Mouse (Mus musculus) spleen, adult 2 months (tissue): ENCODE data around the gene Cflar. TPM values are rescaled to one million over a fixed set of nuclear protein-coding genes. Genes with fewer than 3 reads are reported as not detected.

Experiments
- DNase-seq, 2 experiments: peaks; one replicate each; pipeline versions ENCODE4 v3.0.0 to v3.0.0-alpha.2; 2012 to 2021; ENCODE audit warnings: low spot score in 2 of 2, low read depth in 1 of 2
- H3K27ac ChIP-seq: fragments of 200-500 bp; 2 replicates; pipeline ENCODE4 v1.5.1; 2012; ENCODE audit warnings: low read length, inconsistent platforms; ENCODE audit not compliant: insufficient read depth
- H3K27me3 ChIP-seq: fragments of 200-500 bp; 2 replicates; pipeline ENCODE4 v1.6.1; 2012; ENCODE audit warnings: mild to moderate bottlenecking, moderate library complexity, low read length, inconsistent platforms; ENCODE audit not compliant: control insufficient read depth, insufficient read depth
- H3K36me3 ChIP-seq: fragments of 200-500 bp; 2 replicates; pipeline ENCODE4 v1.6.1; 2012; ENCODE audit warnings: mild to moderate bottlenecking, low read length, inconsistent platforms; ENCODE audit not compliant: control insufficient read depth, insufficient read depth
- H3K4me1 ChIP-seq: fragments of 200-500 bp; 2 replicates; pipeline ENCODE4 v1.6.1; 2011; ENCODE audit warnings: inconsistent platforms; ENCODE audit not compliant: control insufficient read depth, insufficient read depth, insufficient read length
- H3K4me3 ChIP-seq: fragments of 200-500 bp; 2 replicates; pipeline ENCODE4 v1.5.1; 2011; ENCODE audit warnings: mild to moderate bottlenecking, inconsistent platforms; ENCODE audit not compliant: insufficient read depth, insufficient read length; ENCODE audit errors: extremely low read depth
- CTCF ChIP-seq: fragments of 200-500 bp; IDR thresholded peaks from 2 replicates; pipeline ENCODE4 v1.5.1; 2011; ENCODE audit warnings: mild to moderate bottlenecking, inconsistent platforms; ENCODE audit not compliant: insufficient read depth, insufficient read length, insufficient replicate concordance; ENCODE audit errors: extremely low read depth
- POLR2A ChIP-seq: fragments of 200-500 bp; IDR thresholded peaks from 2 replicates; pipeline ENCODE4 v1.6.1; 2011; ENCODE audit warnings: low read depth, low read length, inconsistent platforms
- WGBS: fragments of 180-500 bp; shearing (Covaris S2); methylation state at CpG from one replicate; pipeline ENCODE4 v1.1.7; 2018; 5-methylcytosine and 5-hydroxymethylcytosine counted together
- polyA plus RNA-seq: library from polyadenylated mRNA; depleted of rRNA; stranded (reverse); fragments of >200 nt; gene quantifications from 2 replicates; pipeline ENCODE4 v1.2.3, GENCODE M21; 2012

Cflar gene
- polyA plus RNA-seq, 1 experiment, result 33.2 TPM

DNA sequence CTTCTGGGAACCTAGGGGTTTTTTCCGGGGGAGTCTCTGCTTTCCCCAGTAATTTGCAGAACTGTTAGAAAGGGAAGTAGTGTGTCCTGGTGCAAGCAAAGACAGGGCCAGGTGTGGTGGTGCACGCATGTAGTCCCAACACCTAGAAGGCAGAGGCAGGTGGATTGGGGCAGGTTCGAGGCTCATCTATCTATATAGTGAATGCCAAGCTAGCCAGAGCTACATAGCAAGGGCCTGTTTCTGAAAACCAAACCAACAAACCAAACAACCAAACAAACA is 17.2 kb downstream of the Cflar start:
- peaks cover 26% of the 10 kb centered on the region for H3K36me3 ChIP-seq
- WGBS, result 66% methylated on average over 3 of the region's 3 CpGs
- no peak overlapping the region for H3K4me3 ChIP-seq
- no peaks in the 10 kb centered on the region for H3K27me3 ChIP-seq
- no peak for TF ChIP-seq CTCF
- TF ChIP-seq POLR2A, result no peak
- no peak for DNase-seq
- H3K4me1 ChIP-seq, result peaks cover 7% of the 10 kb centered on the region; the same call in 1 of the 2 replicates
- H3K27ac ChIP-seq, result no peak overlapping the region

- WGBS, result 97% methylated on average over 2 of the region's 2 CpGs
- Histone ChIP-seq H3K27me3 (no peaks in the 10 kb centered on the region), H3K4me3 (no peak overlapping the region), H3K36me3 (peaks cover 47% of the 10 kb centered on the region), H3K27ac (no peak overlapping the region), H3K4me1 (no peaks in the 10 kb centered on the region)
- no peak for DNase-seq
- no peak for TF ChIP-seq CTCF
- no peak for TF ChIP-seq POLR2A
These were observed 22.3 kb downstream of the Cflar start for GRCm38 (mm10) chr1:58733636-58734035.

DNA sequence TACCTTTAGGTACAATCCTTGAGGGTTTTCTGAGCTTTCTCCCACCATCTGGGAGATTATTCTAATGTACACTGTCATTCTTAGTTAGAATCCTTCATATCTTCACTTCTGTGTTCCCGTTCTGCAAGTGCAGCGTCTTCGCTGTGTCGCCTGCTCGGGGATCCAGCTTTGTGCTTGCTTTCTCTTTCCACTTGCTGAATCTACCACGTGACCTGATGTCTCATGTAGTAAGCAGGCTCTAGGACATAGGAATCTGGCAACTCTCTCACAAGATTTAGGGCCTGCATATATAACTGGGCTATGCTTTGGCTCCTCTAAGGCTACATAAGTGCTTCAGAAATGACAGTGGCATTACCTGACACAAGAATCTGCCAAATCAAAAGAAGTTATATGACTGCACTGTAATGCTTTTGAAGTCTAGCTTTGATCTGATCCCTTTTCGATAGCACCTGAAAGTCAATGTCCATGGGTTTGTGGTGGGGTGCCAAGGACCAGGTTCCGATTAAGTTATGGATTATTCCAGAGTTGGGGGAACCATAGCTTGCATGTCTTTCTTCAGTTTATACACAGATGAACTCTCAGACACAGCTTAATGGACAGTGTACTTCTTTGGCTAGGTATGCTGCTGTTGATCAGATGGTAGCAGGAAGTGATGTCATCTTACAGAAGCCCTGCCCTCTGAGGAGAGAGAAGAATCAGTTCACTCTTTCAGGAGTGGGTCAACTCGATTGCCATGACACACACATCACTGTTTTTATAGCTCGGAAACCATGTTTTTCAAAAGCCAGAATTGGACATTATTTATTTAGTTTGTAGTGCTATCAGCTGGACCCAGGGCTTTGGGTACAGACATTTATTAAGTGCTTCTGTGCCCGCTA is 23.0 kb downstream of the Cflar start:
- H3K4me3 ChIP-seq, result no peak overlapping the region
- H3K27ac ChIP-seq, result no peak overlapping the region
- no peak for DNase-seq
- no peak for TF ChIP-seq CTCF
- TF ChIP-seq POLR2A, result no peak
- H3K4me1 ChIP-seq, result no peaks in the 10 kb centered on the region
- peaks cover 48% of the 10 kb centered on the region for H3K36me3 ChIP-seq
- 88% methylated on average over 11 of the region's 11 CpGs for WGBS
- no peaks in the 10 kb centered on the region for H3K27me3 ChIP-seq

GRCm38 (mm10) chr1:58735962-58736361 is 24.7 kb downstream of the Cflar start:
- peaks cover 52% of the 10 kb centered on the region for H3K36me3 ChIP-seq
- no peak for TF ChIP-seq POLR2A
- no peak for TF ChIP-seq CTCF
- DNase-seq, result no peak
- H3K4me3 ChIP-seq, result no peak overlapping the region
- H3K27ac ChIP-seq, result no peak overlapping the region
- WGBS, result 89% methylated on average over 7 of the region's 7 CpGs
- no peaks in the 10 kb centered on the region for H3K4me1 ChIP-seq
- no peaks in the 10 kb centered on the region for H3K27me3 ChIP-seq

- H3K4me3 ChIP-seq, result no peak overlapping the region
- no peak for TF ChIP-seq CTCF
- TF ChIP-seq POLR2A, result no peak
- H3K27me3 ChIP-seq, result no peaks in the 10 kb centered on the region
- peaks cover 47% of the 10 kb centered on the region for H3K36me3 ChIP-seq
- no peak for DNase-seq
- H3K27ac ChIP-seq, result no peak overlapping the region
- H3K4me1 ChIP-seq, result no peaks in the 10 kb centered on the region
- WGBS, result 95% methylated on average over 22 of the region's 22 CpGs
These were observed 25.7 kb downstream of the Cflar start for GRCm38 (mm10) chr1:58736968-58737367.

DNA sequence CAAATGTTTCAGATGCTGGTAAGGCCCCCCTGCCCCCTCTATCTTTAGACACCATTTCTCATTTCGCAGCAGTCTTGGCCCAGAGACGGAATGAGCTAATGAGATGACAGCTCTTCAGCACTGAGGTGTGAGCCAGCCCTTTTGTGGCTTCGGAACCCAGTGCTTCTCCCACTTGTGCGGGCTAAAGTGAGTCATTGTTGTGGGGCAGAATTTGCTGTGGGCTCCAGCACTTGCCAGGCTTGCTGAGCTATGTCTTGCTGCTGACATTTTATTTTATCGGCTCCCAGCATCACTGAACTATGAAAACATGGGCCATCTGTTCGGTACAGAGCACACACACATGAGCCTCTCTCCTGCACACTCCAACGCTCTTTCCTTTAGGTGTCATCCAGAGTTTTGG is 28.2 kb downstream of the Cflar start:
- WGBS, result 90% methylated on average over 7 of the region's 7 CpGs
- DNase-seq, result no peak
- Histone ChIP-seq H3K4me1 (peaks cover 3% of the 10 kb centered on the region; the same call in 1 of the 2 replicates), H3K36me3 (peaks cover 47% of the 10 kb centered on the region), H3K4me3 (no peak overlapping the region), H3K27me3 (no peaks in the 10 kb centered on the region), H3K27ac (no peak overlapping the region)
- TF ChIP-seq CTCF (no peak), POLR2A (no peak)

DNA sequence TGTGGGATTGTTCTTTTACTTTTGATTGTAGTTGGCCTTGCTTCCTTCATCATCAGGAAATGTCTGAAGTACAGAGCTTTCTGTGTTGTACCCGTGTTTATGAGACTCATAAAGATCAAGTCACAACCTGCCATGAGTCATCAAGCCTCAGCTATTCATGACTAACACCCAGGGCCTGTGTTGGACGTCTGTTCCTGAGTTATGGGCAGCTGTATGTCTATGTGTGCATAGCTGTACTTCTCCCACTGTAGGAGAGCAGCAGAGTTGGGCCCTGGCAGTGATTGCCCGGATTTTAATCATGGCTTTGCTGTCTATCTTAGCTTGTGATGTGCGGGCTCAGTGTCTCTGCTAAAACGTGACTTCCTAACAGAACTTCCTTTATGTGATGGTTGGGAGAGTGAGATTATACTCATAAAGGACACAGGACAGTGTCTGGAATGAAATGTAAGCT is 31.3 kb downstream of the Cflar start:
- no peaks in the 10 kb centered on the region for H3K27me3 ChIP-seq
- peaks cover 3% of the 10 kb centered on the region; the same call in 1 of the 2 replicates for H3K4me1 ChIP-seq
- H3K36me3 ChIP-seq, result peaks cover 48% of the 10 kb centered on the region
- 49% methylated on average over 5 of the region's 5 CpGs for WGBS
- DNase-seq, result no peak
- peak overlapping the region; percentile 66 for H3K27ac ChIP-seq
- H3K4me3 ChIP-seq, result no peak overlapping the region
- TF ChIP-seq CTCF (no peak), POLR2A (no peak)
